Mouse (Mus musculus): ENCODE results near the gene Sh2b1. TPM values are rescaled to one million over a fixed set of nuclear protein-coding genes. Genes with fewer than 3 reads are reported as not detected.

Sh2b1 gene
- polyA plus RNA-seq, 1 experiment = 43.8 TPM

DNA sequence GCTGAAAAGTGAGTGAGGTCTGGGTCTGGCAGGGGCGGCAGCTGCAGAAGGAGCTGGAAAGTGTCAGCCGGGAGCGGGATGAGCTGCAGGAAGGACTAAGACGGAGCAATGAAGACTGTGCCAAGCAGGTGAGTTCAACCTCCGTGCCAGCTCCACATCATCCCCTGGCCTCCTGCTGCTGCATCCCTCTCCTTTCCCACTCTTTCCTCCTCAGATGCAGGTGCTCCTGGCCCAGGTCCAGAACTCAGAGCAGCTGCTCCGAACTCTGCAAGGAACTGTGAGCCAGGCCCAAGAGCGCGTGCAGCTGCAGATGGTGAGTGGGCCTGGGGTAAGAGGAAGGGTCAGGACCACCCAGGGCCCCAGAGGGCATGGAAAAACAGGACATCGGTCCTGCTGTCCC, 35.1 kb downstream of the Sh2b1 start:
- H3K27me3 ChIP-seq (ENCODE audit: control insufficient read depth, insufficient read depth, low read length, poor library complexity, severe bottlenecking) = no peaks in the 10 kb centered on the region
- H3K4me1 ChIP-seq (ENCODE audit: control insufficient read depth, insufficient read depth, low read length) = no peaks in the 10 kb centered on the region
- no peaks in the 10 kb centered on the region for H3K36me3 ChIP-seq (ENCODE audit: control insufficient read depth, insufficient read depth, low read length, poor library complexity, severe bottlenecking)
- no peak overlapping the region for H3K9ac ChIP-seq (ENCODE audit: low read depth, poor library complexity, severe bottlenecking)
- TF ChIP-seq CTCF (IDR thresholded peaks at IDR 0.05; ENCODE audit: low read depth, low read length) (no peak), EP300 (IDR thresholded peaks at IDR 0.05; ENCODE audit: insufficient read depth, low read depth, low read length) (no peak), POLR2A (IDR thresholded peaks at IDR 0.05; ENCODE audit: insufficient read depth, low read length) (no peak)
- no peak overlapping the region for H3K4me3 ChIP-seq (ENCODE audit: low read depth, low read length)
- no peak overlapping the region for H3K27ac ChIP-seq (ENCODE audit: insufficient read depth, low read length)
- no peaks in the 10 kb centered on the region for H3K9me3 ChIP-seq (replicated peaks; ENCODE audit: control insufficient read depth, insufficient read depth, low read length, poor library complexity, severe bottlenecking)

DNA sequence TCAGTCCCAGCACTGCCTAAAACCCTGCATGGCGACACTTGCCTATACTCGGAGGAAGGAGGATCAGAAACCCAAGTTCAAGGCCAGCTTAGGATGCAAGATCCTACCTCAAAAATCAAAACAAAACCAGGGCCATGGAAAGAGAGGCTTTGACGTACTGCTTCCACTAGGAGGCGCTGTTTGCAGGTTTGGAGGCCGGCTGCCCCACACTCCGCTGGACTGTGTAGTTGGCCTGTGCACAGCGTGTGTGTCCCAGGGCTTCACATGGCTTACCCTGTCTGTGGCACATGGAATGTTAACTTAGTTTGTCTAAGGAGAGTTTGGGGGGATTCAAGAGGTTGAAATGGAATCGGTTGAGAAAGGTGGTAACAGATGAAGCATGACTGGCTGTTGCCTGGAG, 38.4 kb downstream of the Sh2b1 start:
- peaks cover 5% of the 10 kb centered on the region; the same call in 1 of the 2 replicates for H3K36me3 ChIP-seq (ENCODE audit: control insufficient read depth, insufficient read depth, low read length, poor library complexity, severe bottlenecking)
- TF ChIP-seq POLR2A (IDR thresholded peaks at IDR 0.05; ENCODE audit: insufficient read depth, low read length) (no peak), EP300 (IDR thresholded peaks at IDR 0.05; ENCODE audit: insufficient read depth, low read depth, low read length) (no peak), CTCF (IDR thresholded peaks at IDR 0.05; ENCODE audit: low read depth, low read length) (peak; percentile 93)
- H3K9me3 ChIP-seq (replicated peaks; ENCODE audit: control insufficient read depth, insufficient read depth, low read length, poor library complexity, severe bottlenecking) = no peaks in the 10 kb centered on the region
- H3K4me1 ChIP-seq (ENCODE audit: control insufficient read depth, insufficient read depth, low read length) = no peaks in the 10 kb centered on the region
- no peaks in the 10 kb centered on the region for H3K27me3 ChIP-seq (ENCODE audit: control insufficient read depth, insufficient read depth, low read length, poor library complexity, severe bottlenecking)
- H3K9ac ChIP-seq (ENCODE audit: low read depth, poor library complexity, severe bottlenecking) = no peak overlapping the region
- no peak overlapping the region for H3K27ac ChIP-seq (ENCODE audit: insufficient read depth, low read length)
- no peak overlapping the region for H3K4me3 ChIP-seq (ENCODE audit: low read depth, low read length)

DNA sequence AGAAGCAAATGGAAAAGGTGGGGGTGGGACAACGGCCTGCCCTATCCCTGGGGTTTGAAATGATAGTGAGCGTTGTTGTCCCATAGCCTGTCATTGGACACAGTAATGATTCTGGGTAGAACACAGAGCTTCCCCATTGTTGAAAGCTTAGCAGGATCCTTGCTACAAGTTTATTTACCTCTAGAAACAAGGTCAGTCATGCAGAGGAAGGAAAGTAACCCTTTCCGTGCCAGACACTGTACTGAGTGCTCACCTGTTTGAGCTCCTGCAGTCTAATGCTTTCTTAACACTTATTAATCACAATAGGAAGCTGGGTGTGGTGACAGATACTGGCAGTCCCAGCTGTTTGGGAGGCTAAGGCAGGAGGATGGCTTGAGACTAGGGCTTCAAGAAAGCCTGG, 39.4 kb downstream of the Sh2b1 start:
- Histone ChIP-seq H3K9me3 (replicated peaks; ENCODE audit: control insufficient read depth, insufficient read depth, low read length, poor library complexity, severe bottlenecking) (no peaks in the 10 kb centered on the region), H3K36me3 (ENCODE audit: control insufficient read depth, insufficient read depth, low read length, poor library complexity, severe bottlenecking) (peaks cover 5% of the 10 kb centered on the region; the same call in 1 of the 2 replicates), H3K27me3 (ENCODE audit: control insufficient read depth, insufficient read depth, low read length, poor library complexity, severe bottlenecking) (no peaks in the 10 kb centered on the region), H3K27ac (ENCODE audit: insufficient read depth, low read length) (no peak overlapping the region), H3K9ac (ENCODE audit: low read depth, poor library complexity, severe bottlenecking) (no peak overlapping the region), H3K4me3 (ENCODE audit: low read depth, low read length) (no peak overlapping the region), H3K4me1 (ENCODE audit: control insufficient read depth, insufficient read depth, low read length) (no peaks in the 10 kb centered on the region)
- no peak for TF ChIP-seq CTCF (IDR thresholded peaks at IDR 0.05; ENCODE audit: low read depth, low read length)
- no peak for TF ChIP-seq POLR2A (IDR thresholded peaks at IDR 0.05; ENCODE audit: insufficient read depth, low read length)
- TF ChIP-seq EP300 (IDR thresholded peaks at IDR 0.05; ENCODE audit: insufficient read depth, low read depth, low read length) = no peak

DNA sequence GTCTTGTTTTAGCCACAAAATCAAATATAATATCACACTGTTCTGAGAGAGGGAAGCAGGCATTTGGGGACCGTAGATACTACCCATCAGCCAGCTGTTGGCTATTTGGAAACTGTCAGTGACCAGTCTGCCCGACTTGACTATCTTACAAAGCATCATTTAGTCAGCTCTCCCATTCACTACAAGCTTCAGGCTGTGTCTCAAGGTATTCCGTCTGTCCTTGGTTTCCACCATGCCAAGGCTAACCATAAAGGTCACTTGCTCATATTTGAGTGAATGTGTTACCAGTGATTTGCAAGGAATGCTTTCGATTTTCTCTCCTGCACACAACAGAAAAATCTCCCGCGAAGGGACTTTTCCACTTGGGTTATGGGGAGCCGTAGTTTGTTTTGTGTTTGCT, 40.5 kb downstream of the Sh2b1 start:
- Histone ChIP-seq H3K4me1 (ENCODE audit: control insufficient read depth, insufficient read depth, low read length) (no peaks in the 10 kb centered on the region), H3K9ac (ENCODE audit: low read depth, poor library complexity, severe bottlenecking) (no peak overlapping the region), H3K27ac (ENCODE audit: insufficient read depth, low read length) (no peak overlapping the region), H3K4me3 (ENCODE audit: low read depth, low read length) (no peak overlapping the region), H3K36me3 (ENCODE audit: control insufficient read depth, insufficient read depth, low read length, poor library complexity, severe bottlenecking) (peaks cover 5% of the 10 kb centered on the region; the same call in 1 of the 2 replicates), H3K9me3 (replicated peaks; ENCODE audit: control insufficient read depth, insufficient read depth, low read length, poor library complexity, severe bottlenecking) (no peaks in the 10 kb centered on the region), H3K27me3 (ENCODE audit: control insufficient read depth, insufficient read depth, low read length, poor library complexity, severe bottlenecking) (no peaks in the 10 kb centered on the region)
- TF ChIP-seq CTCF (IDR thresholded peaks at IDR 0.05; ENCODE audit: low read depth, low read length) (no peak), POLR2A (IDR thresholded peaks at IDR 0.05; ENCODE audit: insufficient read depth, low read length) (no peak), EP300 (IDR thresholded peaks at IDR 0.05; ENCODE audit: insufficient read depth, low read depth, low read length) (no peak)

DNA sequence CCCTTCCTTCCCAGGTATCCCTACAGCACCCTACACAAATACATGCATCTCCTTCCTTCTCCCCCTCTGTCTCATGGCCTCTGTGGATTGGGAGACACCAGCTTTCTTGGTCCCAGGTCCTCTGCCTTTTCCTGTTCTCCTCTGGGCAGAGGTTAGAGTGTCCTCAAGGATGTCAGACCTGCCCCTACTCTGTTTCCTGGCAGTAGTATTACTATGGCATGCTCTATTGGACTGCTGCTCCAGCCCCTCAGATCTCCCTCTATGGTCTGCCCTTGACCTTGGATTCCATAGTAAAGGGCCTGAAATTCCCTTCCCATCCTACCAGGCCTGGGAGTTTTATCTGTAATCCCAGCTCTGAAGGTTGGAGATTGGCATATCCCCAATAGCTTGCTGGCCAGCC, 45.1 kb downstream of the Sh2b1 start:
- Histone ChIP-seq H3K27me3 (ENCODE audit: control insufficient read depth, insufficient read depth, low read length, poor library complexity, severe bottlenecking) (no peaks in the 10 kb centered on the region), H3K36me3 (ENCODE audit: control insufficient read depth, insufficient read depth, low read length, poor library complexity, severe bottlenecking) (peaks cover 5% of the 10 kb centered on the region; the same call in 1 of the 2 replicates), H3K4me1 (ENCODE audit: control insufficient read depth, insufficient read depth, low read length) (no peaks in the 10 kb centered on the region), H3K9ac (ENCODE audit: low read depth, poor library complexity, severe bottlenecking) (no peak overlapping the region), H3K27ac (ENCODE audit: insufficient read depth, low read length) (no peak overlapping the region), H3K9me3 (replicated peaks; ENCODE audit: control insufficient read depth, insufficient read depth, low read length, poor library complexity, severe bottlenecking) (no peaks in the 10 kb centered on the region), H3K4me3 (ENCODE audit: low read depth, low read length) (no peak overlapping the region)
- TF ChIP-seq EP300 (IDR thresholded peaks at IDR 0.05; ENCODE audit: insufficient read depth, low read depth, low read length) (no peak), POLR2A (IDR thresholded peaks at IDR 0.05; ENCODE audit: insufficient read depth, low read length) (no peak), CTCF (IDR thresholded peaks at IDR 0.05; ENCODE audit: low read depth, low read length) (no peak)

DNA sequence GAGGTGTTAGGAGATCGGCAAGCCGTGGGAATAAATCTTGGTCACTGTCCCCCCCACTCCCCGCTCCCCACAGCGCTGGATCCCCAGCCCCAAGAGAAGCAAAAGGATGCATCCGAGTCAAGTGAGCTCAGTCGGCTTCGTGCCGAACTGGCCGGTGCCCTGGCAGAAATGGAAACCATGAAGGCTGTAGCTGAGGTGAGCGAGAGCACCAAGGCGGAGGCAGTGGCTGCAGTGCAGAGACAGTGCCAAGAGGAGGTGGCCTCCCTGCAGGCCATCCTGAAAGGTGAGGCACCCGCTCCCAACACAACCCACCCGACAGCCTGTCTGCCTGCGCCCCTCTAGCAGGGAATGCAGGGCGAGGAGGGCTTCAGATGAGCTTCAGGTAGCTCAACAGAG, 45.7 kb downstream of the Sh2b1 start:
- Histone ChIP-seq H3K27me3 (ENCODE audit: control insufficient read depth, insufficient read depth, low read length, poor library complexity, severe bottlenecking) (no peaks in the 10 kb centered on the region), H3K4me1 (ENCODE audit: control insufficient read depth, insufficient read depth, low read length) (no peaks in the 10 kb centered on the region), H3K27ac (ENCODE audit: insufficient read depth, low read length) (no peak overlapping the region), H3K9me3 (replicated peaks; ENCODE audit: control insufficient read depth, insufficient read depth, low read length, poor library complexity, severe bottlenecking) (no peaks in the 10 kb centered on the region), H3K9ac (ENCODE audit: low read depth, poor library complexity, severe bottlenecking) (no peak overlapping the region), H3K36me3 (ENCODE audit: control insufficient read depth, insufficient read depth, low read length, poor library complexity, severe bottlenecking) (peaks cover 5% of the 10 kb centered on the region; the same call in 1 of the 2 replicates), H3K4me3 (ENCODE audit: low read depth, low read length) (peak overlapping the region; percentile 30)
- TF ChIP-seq EP300 (IDR thresholded peaks at IDR 0.05; ENCODE audit: insufficient read depth, low read depth, low read length) (no peak), CTCF (IDR thresholded peaks at IDR 0.05; ENCODE audit: low read depth, low read length) (no peak), POLR2A (IDR thresholded peaks at IDR 0.05; ENCODE audit: insufficient read depth, low read length) (no peak)

Data from ES-Bruce4 (cell line).